Mouse (Mus musculus): ENCODE results near the gene Pfn4. TPM values are rescaled to one million over a fixed set of nuclear protein-coding genes. Genes with fewer than 3 reads are reported as not detected.
"Not testable (repeated sequence)": the region's sequence is repeated elsewhere in the genome, so short reads cannot be mapped to it uniquely, and the experiment has no call there.

Gene Pfn4
- 1 to 10 TPM; 4.1 to 4.2 TPM for total RNA-seq (2021)
- long read RNA-seq, experiment 1, partial matches to known transcripts: 0 of 4 reads
- long read RNA-seq, experiment 1, other reads (novel, unspliced or antisense): 2 of 4 reads
- long read RNA-seq, experiment 2, partial matches to known transcripts: 2 of 3 reads
- long read RNA-seq, experiment 2, other reads (novel, unspliced or antisense): 0 of 3 reads

- DNase-seq: peak; percentile 97 to 100
Observed at GRCm38 (mm10) chr12:4768492-4769332, at the start of gene Pfn4, which contains the start of gene Fam228b. Gene Pfn4, plus strand, starts transcription at chr12:4769022. Gene Fam228b, minus strand, starts transcription at chr12:4769267.

DNA sequence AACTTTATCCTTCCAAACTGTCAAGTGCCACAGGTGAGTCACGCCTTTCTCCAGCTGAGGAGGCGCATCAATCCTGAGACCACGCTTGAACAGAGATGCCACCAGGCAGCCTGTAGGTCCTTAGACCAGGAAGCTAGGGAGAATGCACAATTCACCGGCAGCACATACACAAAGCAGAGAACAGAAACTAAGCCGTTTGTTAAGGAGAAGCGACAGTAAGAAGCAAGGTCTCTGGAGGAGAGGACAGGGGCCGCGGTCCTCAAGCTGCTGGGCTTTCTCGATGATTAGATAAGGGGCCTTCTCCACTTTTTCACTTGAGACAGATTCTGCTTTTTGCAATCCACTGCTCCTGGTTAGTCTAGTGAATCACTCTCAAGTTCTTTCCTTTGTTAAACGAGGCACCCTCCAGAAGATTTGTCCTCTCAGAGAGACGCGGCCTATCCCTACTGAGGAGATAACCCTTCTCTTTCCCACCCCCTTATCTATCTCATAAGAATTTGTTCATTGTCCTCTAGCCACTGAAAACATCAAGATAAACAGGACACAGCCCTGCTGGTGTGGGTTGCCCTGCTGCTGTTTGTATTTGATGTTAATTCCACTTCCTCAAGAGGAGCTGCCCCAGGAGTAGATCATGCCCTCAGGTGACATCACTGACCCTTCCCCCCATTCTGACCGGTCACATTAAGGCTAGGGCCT lies 49.6 kb upstream of the Pfn4 start:
- DNase-seq: no peak

DNA sequence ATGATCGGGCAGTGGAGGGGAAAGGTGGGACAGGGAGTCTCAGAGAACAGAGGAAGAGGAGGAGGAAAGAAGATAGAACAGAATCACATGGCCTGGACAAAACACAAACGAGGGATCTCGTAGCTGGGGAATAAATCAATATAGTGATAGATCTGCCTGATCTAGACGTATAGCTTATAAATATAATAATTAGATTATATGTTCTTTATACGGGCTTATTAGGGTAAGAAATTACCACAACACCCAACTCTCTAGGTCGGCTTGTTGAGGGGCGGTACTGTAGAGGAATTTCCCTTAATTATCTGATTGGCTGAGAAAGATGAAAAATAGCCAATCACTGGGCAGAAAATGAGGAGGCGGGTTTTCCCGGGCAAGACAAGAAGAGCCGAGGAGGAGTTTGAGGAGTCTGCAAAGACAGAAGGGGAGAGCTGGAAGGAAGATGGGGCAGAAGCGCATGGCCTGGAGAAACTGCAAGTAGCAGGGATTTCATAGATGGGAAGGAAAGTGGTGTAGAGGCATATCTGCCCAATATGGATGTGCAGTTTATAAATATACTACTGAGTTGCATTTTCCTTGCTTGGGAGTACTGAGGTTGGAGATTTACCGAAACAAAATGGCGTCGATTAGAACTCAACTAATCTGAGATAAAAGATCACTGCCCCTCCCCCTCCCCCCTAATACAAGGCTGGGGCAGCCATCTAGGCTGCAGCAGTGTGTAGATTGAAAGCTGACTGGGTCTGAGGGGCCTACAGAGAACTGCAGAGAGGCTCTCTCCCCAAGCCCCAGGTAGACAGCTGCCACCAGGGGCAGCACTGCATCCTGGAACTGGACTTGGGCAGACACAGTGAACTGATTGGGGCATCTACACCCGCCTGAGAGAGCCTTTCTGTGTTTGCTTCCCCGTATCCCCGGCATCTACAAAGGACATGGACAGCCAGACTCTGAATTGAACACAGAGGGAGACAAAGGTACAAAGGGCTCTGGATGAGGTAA lies 48.8 kb upstream of the Pfn4 start:
- DNase-seq: no peak

GRCm38 (mm10) chr12:4729165-4729564 lies 39.7 kb upstream of the Pfn4 start:
- DNase-seq: no peak

- DNase-seq: no peak
Observed at GRCm38 (mm10) chr12:4731629-4732028, 37.2 kb upstream of the Pfn4 start.

DNA sequence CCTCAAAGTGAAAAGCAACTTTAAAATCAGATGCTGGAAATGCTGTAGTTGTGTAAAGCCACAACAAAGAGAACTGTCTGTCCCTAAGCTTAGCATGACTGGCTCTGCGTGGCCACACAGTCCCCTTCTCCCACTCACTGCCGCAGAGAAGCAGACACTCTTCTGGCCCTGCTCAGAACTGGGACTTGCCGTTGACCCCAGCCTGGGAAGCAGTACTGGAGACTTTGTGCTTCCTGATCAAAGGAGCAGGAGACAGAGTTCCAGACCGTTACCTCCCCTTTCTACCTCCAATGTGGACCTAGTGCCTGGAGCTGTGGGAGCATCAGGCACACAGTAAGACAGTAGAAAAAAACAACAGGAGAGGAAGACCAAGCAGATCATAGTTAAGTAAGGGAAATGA lies 36.5 kb upstream of the Pfn4 start:
- DNase-seq: no peak

- DNase-seq: no peak
Observed at GRCm38 (mm10) chr12:4738031-4738576, 30.7 kb upstream of the Pfn4 start, which contains the start of gene Fam228a. Gene Fam228a, minus strand, starts transcription at chr12:4738430.

- peak; percentile 9 to 11 for DNase-seq
Observed at GRCm38 (mm10) chr12:4740823-4741222, 28.0 kb upstream of the Pfn4 start.

- no peak for DNase-seq
Observed at GRCm38 (mm10) chr12:4742183-4742582, 26.6 kb upstream of the Pfn4 start.

GRCm38 (mm10) chr12:4744486-4744885 lies 24.3 kb upstream of the Pfn4 start:
- DNase-seq: peak; percentile 45 to 60

DNA sequence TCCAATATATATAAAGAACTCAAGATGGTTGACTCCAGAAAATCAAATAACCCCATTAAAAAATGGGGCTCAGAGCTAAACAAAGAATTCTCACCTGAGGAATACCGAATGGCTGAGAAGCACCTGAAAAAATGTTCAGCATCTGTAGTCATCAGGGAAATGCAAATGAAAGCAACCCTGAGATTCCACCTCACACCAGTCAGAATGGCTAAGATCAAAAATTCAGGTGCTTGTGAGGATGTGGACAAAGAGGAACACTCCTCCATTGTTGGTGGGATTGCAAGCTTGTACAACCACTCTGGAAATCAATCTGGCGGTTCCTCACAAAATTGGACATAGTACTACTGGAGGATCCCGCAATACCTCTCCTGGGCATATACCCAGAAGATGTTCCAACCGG lies 14.4 kb upstream of the Pfn4 start:
- DNase-seq: not testable (repeated sequence)

- DNase-seq: no peak
Observed at GRCm38 (mm10) chr12:4757060-4757459, 11.8 kb upstream of the Pfn4 start.

GRCm38 (mm10) chr12:4769333-4769723 lies 506 bp downstream of the Pfn4 start:
- no peak for DNase-seq

DNA sequence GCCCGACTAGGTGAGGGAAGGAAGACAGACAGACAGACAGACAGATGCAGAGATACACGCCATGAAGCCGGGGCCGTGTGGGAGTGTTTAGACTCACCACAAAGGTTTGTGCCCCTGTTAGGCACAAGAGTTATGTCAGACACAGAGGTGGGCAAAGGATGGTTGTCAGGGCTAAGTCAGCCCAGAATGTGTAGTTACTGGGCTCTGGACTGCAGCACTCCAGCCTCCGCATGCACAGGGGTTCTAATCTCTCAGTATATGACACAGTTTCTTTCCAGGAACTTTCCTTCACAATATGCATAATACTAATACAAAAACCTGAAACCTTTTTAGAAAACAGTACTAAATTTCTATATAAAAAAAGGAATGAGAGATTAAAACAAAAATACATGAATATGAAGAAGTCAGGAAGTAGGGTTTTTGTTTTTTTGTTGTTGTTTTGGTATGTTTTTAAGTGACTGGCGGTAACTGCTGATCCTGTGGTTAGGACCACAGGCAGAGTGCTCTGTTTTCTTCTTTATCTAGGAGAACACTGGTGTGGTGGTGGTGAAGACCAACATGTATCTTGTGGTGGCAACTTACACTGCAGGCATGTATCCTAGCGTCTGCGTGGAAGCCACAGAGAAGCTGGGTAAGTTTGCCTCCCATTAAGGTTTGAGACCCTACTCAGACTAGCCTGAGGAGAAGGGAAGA lies 6.2 kb downstream of the Pfn4 start:
- no peak for DNase-seq

DNA sequence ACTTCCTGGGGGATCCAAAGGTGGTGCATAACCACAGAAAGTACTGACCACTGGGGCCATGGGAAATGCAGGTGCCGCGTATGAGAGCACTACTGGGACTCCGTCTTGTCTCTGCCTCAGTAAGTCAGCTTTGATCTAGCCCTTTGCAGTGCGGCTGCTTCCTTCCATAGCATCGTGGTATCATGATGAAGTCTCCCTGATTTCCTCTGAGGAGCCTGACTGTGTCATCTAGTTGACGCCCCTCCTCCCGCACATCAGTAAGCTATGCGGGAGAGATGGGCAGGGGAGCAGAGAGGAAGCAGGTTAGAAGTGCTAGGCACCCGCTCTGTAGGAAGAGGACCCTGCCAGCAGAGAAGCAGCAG lies 6.7 kb downstream of the Pfn4 start:
- no peak for DNase-seq

GRCm38 (mm10) chr12:4777734-4778133 lies 8.9 kb downstream of the Pfn4 start:
- no peak for DNase-seq

DNA sequence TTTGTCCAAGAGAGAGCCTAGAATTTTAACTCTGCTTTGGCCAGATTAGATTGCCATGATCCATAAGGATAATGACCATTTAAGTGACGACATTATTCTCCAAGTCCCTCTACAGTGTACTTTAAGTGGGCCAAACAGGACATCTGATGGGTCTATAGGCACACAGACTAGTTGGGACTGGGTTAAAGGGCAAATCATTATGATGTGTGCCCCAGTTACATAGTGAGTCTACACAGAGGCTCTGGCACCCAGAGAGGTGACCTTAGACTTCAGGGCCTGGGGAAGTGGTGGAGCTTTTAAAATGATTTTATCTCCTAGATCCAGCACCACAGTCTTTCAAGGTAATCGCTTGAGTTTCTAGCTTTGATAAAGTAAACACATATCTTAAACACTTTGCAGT lies 11.4 kb downstream of the Pfn4 start:
- no peak for DNase-seq

GRCm38 (mm10) chr12:4781270-4781669 lies 12.4 kb downstream of the Pfn4 start:
- no peak for DNase-seq

- DNase-seq: peak; percentile 14 to 19
Observed at GRCm38 (mm10) chr12:4781725-4782404, 13.0 kb downstream of the Pfn4 start.

- no peak for DNase-seq
Observed at GRCm38 (mm10) chr12:4783598-4783997, 14.8 kb downstream of the Pfn4 start.

Measured in heart, adult 18-20 months (tissue).